Mouse (Mus musculus): ENCODE data around the gene Elp6. TPM values are rescaled to one million over a fixed set of nuclear protein-coding genes. Genes with fewer than 3 reads are reported as not detected.
A peak's percentile ranks its signal among the peaks of the same experiment; 100 is the strongest.

Gene Elp6
- 14.1 and 16.5 TPM in 2 replicates for polyA plus RNA-seq (2016; fragmentation: Nextera tagmentation; extraction: Ambion mirVana)

DNA sequence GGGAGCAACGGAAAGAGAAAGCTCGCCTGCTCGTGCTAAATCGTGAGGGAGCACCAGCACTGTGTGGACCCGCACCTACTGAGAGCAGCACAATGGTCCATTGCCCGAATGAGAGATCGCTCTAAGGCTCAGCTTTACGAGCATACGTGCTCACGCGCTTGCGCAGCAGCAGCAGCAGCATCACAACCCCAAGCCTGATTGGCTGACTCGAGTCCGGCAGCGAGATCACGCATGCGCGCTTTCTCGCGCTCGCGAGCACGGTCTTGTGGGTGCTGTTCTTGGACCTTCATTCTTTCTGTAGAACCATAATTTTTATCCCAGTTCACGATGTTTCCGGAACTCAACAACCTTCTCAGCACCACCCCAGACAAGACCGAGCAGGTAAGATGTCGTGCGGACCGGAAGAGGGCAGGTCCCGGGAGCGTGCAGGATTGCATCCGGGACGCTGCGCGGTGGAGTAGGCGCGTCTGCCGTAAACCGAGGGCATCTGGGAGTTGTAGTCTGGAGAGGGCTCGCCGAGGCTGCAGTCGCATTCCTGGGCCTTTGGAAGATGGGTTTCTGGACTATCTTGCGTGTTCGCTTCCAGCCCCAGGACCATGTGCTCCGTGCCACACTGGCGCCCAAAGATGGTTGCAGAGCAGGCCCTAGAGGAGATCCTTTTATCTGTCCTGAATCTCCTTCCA is at the start of gene Elp6:
Gene Elp6 (plus strand): TSS at position 205 of the 683 bp plus-strand sequence.
- peak; percentile 97 for ATAC-seq
- H3K4me1 ChIP-seq, result peaks cover 32% of the 10 kb centered on the region
- no peaks in the 10 kb centered on the region for H3K27me3 ChIP-seq (replicated peaks)
- peak within 1 kb of the TSS; percentile 88 for H3K4me2 ChIP-seq
- peak within 1 kb of the TSS; percentile 84 for H3K27ac ChIP-seq
- peaks cover 12% of the 10 kb centered on the region; the same call in 1 of the 2 replicates for H3K9me3 ChIP-seq (replicated peaks)
- peak within 1 kb of the TSS; percentile 78 for H3K9ac ChIP-seq
- WGBS (ENCODE audit: insufficient replicate concordance), result under 1% methylated on average over 46 of the region's 46 CpGs
- peak within 1 kb of the TSS; percentile 71 for H3K4me3 ChIP-seq
- peaks cover 6% of the 10 kb centered on the region for H3K36me3 ChIP-seq

DNA sequence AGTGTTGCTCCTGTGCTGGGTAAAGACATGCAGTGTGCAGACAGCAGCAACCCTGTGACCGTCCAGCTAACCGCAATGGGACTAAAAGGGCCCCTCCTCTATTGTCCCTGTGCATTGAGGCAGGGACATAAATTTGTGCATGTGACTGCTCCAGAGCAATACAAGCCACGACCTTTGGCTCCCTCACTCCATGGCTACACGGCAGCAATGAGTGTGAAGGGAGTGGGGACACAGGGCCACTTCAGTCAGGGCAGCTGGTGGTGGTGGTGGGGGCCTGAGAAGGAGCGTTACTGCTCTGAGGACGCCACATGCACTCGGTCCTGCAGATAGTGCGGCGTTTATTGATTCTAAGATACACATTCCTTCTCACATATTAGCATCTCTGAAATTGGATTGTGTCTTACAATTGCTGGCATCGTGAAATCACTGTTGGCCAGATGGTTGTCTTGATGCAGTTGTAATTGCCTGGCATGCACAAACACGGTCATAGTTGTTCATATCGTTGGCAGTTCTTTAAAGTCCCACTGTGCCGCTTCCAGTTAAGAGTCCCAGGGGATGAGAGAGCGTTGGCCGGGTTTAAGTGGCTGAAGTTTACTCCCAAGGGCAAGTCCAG is 49.5 kb upstream of the Elp6 start:
- no peak overlapping the region for H3K4me3 ChIP-seq
- H3K27ac ChIP-seq, result no peak overlapping the region
- WGBS (ENCODE audit: insufficient replicate concordance), result 69% methylated on average over 15 of the region's 15 CpGs
- no peak overlapping the region for H3K9ac ChIP-seq
- H3K4me1 ChIP-seq, result no peaks in the 10 kb centered on the region
- no peaks in the 10 kb centered on the region for H3K9me3 ChIP-seq (replicated peaks)
- peaks cover 10% of the 10 kb centered on the region for H3K27me3 ChIP-seq (replicated peaks)
- H3K4me2 ChIP-seq, result no peak overlapping the region
- H3K36me3 ChIP-seq, result no peaks in the 10 kb centered on the region
- no peak for ATAC-seq

DNA sequence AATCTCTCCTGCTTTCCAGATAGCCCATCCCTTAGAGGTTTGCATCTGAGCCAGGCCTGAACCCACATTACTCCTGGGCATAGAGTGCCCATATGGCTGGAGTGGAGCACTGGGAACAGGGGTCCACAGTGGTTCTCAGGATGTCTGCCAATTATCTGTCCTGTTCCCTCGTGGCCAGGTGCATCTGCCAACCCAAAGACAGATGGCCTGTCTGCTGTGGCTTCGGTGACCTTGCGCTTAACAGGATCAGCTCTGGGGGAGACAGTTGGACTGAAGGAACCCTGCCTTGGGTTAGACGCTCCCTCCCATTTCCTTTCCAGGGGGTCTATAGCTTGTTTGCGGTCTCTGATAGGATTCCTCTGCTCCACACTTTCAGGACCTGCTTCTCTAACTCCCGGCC is 46.3 kb upstream of the Elp6 start:
- Histone ChIP-seq H3K4me2 (no peak overlapping the region), H3K36me3 (no peaks in the 10 kb centered on the region), H3K4me3 (no peak overlapping the region), H3K9ac (no peak overlapping the region), H3K4me1 (no peaks in the 10 kb centered on the region), H3K9me3 (replicated peaks) (no peaks in the 10 kb centered on the region), H3K27ac (no peak overlapping the region), H3K27me3 (replicated peaks) (peaks cover 10% of the 10 kb centered on the region; the same call in 1 of the 2 replicates)
- 52% methylated on average over 6 of the region's 6 CpGs for WGBS (ENCODE audit: insufficient replicate concordance)
- no peak for ATAC-seq

DNA sequence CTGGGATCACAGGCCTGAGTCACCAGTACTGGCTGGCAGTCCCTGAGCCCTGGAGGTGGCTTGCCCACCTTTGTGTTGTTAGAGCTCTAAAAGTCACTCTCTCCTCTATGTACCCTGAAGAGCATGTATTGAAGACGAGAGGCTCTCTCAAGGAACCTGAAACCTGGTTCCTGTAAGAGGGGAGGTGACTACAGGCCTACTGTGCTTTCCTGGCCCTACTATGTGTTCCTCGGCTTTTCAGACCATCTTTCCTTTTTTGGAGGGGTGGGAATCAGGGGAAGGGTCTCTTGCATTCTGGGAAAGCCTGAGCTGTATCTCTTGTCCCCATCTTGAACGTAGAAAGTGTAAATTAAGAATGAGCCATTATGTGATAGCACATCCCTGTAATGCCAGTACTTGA is 45.9 kb upstream of the Elp6 start:
- WGBS (ENCODE audit: insufficient replicate concordance), result 44% methylated on average over 3 of the region's 3 CpGs
- Histone ChIP-seq H3K27ac (no peak overlapping the region), H3K4me3 (no peak overlapping the region), H3K4me2 (no peak overlapping the region), H3K27me3 (replicated peaks) (peaks cover 10% of the 10 kb centered on the region; the same call in 1 of the 2 replicates), H3K9me3 (replicated peaks) (no peaks in the 10 kb centered on the region), H3K4me1 (no peaks in the 10 kb centered on the region), H3K9ac (no peak overlapping the region), H3K36me3 (no peaks in the 10 kb centered on the region)
- ATAC-seq, result no peak

DNA sequence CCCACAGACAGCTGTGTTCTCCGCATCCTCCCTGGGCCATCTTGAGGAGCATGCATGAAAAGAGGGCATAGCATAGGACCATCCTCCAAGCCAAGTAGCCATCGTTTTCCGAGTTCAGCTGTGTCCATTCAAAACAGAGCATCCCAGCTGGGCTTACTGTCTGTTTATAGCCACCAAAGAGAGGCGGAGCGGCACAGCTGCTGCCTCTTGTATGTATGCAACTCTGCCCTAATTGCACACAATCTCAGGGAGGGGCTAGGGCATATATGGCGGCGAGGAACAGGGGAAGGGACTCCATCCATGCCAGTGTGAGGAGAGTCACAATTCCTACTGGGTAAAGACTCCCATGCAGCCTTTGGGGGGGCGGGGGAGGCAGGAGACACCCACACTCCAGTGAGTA is 41.8 kb upstream of the Elp6 start:
- H3K4me1 ChIP-seq, result no peaks in the 10 kb centered on the region
- H3K9ac ChIP-seq, result no peak overlapping the region
- no peaks in the 10 kb centered on the region; the same call in 1 of the 2 replicates for H3K27me3 ChIP-seq (replicated peaks)
- no peak for ATAC-seq
- 63% methylated on average over 8 of the region's 8 CpGs for WGBS (ENCODE audit: insufficient replicate concordance)
- no peak overlapping the region for H3K27ac ChIP-seq
- no peak overlapping the region for H3K4me2 ChIP-seq
- H3K4me3 ChIP-seq, result no peak overlapping the region
- no peaks in the 10 kb centered on the region for H3K9me3 ChIP-seq (replicated peaks)
- no peaks in the 10 kb centered on the region for H3K36me3 ChIP-seq

DNA sequence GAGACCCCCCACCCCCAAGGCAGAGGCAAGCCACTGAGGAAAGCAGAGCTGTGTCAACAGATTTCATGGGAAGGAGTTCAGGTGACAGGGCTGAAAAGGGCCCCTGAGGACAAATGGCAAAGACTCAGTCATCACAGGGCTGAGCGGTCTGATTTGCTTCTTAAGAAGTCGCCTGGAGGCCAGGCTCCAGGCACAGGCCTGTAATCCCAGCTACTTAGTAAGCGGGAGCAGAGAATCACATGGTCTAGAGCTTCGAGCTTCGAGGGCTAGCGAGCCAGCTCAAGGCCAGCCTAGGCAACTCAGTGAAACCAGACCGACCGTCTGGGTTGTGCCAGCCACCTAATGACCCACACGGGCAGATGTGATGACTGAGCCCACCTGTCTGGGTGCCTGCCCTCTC is 40.0 kb upstream of the Elp6 start:
- Histone ChIP-seq H3K4me2 (no peak overlapping the region), H3K9me3 (replicated peaks) (no peaks in the 10 kb centered on the region), H3K9ac (no peak overlapping the region), H3K27ac (no peak overlapping the region), H3K4me1 (no peaks in the 10 kb centered on the region), H3K36me3 (no peaks in the 10 kb centered on the region), H3K4me3 (no peak overlapping the region), H3K27me3 (replicated peaks) (no peaks in the 10 kb centered on the region)
- 74% methylated on average over 9 of the region's 9 CpGs for WGBS (ENCODE audit: insufficient replicate concordance)
- no peak for ATAC-seq

DNA sequence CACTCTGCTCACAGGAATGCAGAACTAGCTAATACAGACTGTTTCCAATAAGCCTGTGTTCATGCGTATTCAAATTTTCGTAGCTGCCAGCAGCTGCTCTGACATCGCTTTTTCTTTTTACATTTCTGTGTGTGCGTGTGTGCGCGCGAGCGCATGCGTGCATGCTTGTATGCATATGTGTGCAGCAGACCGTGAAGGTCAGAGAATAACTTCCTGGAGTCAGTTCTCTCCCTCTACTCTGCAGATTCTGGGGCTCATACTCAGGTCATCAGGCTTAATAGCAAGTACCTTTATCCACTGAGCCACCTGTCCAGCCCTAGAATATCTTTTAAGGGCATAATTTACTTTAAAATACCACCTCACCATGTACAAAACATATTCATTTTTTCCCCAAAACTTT is 36.6 kb upstream of the Elp6 start:
- no peaks in the 10 kb centered on the region for H3K27me3 ChIP-seq (replicated peaks)
- H3K4me3 ChIP-seq, result no peak overlapping the region
- ATAC-seq, result no peak
- no peaks in the 10 kb centered on the region for H3K4me1 ChIP-seq
- H3K4me2 ChIP-seq, result no peak overlapping the region
- H3K9ac ChIP-seq, result no peak overlapping the region
- no peak overlapping the region for H3K27ac ChIP-seq
- WGBS (ENCODE audit: insufficient replicate concordance), result 82% methylated on average over 10 of the region's 10 CpGs
- no peaks in the 10 kb centered on the region for H3K36me3 ChIP-seq
- no peaks in the 10 kb centered on the region for H3K9me3 ChIP-seq (replicated peaks)

DNA sequence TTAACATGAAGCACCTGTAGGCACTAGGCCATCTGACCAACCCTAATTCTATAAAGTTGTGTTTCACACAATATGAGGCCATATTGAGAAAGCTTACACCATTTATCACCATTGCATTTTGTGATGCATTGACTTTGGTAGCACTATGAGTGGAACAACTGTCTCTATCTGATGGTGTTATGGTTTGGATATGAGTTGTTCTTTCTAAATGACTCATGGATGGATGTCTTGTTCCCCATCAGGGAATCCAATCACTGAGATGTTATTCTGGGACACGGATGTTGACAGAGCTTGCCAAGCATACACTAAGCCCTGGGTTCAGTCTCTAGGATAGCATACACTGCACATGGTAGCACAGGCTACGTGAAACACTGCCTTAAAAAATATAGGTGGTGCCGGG is 32.6 kb upstream of the Elp6 start:
- Histone ChIP-seq H3K9me3 (replicated peaks) (no peaks in the 10 kb centered on the region), H3K27ac (no peak overlapping the region), H3K36me3 (no peaks in the 10 kb centered on the region), H3K27me3 (replicated peaks) (no peaks in the 10 kb centered on the region), H3K9ac (no peak overlapping the region), H3K4me2 (no peak overlapping the region), H3K4me1 (no peaks in the 10 kb centered on the region), H3K4me3 (no peak overlapping the region)
- ATAC-seq, result no peak
- 67% methylated on average over 3 of the region's 3 CpGs for WGBS (ENCODE audit: insufficient replicate concordance)

DNA sequence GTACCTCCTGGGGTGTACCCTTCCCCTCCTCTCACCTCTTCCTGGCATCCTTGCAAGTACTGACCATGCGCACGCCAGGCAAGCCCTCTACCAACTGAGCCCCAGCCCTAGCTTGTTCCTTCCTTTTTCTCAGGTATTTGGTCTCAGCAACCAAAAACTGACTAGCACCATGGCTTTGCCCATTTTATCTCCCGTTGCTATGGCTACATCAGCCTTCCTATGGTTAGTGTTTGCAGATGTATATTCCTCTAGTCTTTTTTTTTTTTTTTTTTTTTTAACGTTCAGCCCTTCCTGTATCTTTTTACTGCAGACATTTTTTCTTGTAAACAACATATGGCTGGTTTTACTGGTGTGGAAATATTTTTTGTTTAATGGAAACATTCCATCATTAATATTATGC is 31.5 kb upstream of the Elp6 start:
- no peak overlapping the region for H3K9ac ChIP-seq
- no peaks in the 10 kb centered on the region for H3K4me1 ChIP-seq
- H3K36me3 ChIP-seq, result no peaks in the 10 kb centered on the region
- no peak overlapping the region for H3K4me2 ChIP-seq
- H3K4me3 ChIP-seq, result no peak overlapping the region
- WGBS (ENCODE audit: insufficient replicate concordance), result 55% methylated on average over 4 of the region's 4 CpGs
- H3K27me3 ChIP-seq (replicated peaks), result no peaks in the 10 kb centered on the region
- no peak for ATAC-seq
- H3K27ac ChIP-seq, result no peak overlapping the region
- H3K9me3 ChIP-seq (replicated peaks), result no peaks in the 10 kb centered on the region

DNA sequence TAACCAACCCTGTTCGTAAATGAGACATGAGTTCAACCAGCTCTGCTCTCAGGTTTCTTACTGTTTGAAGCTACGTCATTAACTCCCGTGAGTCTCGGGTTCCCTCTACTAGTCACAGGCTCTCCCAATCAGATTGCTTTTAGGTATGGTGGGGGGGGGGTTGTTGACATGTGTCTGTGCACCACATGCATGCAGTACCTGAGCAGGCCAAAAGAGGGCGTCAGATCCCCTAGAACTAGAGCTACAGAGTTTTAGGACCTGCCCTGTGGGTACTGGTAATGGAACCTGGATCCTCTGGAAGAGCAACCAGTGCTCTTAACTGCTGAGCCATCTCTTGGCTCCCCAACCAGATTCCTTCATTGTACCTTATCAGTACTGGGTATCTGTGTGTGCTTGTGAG is 29.1 kb upstream of the Elp6 start:
- H3K9ac ChIP-seq, result no peak overlapping the region
- no peaks in the 10 kb centered on the region for H3K36me3 ChIP-seq
- H3K27ac ChIP-seq, result no peak overlapping the region
- 58% methylated on average over 5 of the region's 5 CpGs for WGBS (ENCODE audit: insufficient replicate concordance)
- no peak for ATAC-seq
- H3K9me3 ChIP-seq (replicated peaks), result no peaks in the 10 kb centered on the region
- H3K4me1 ChIP-seq, result no peaks in the 10 kb centered on the region
- H3K4me2 ChIP-seq, result no peak overlapping the region
- H3K27me3 ChIP-seq (replicated peaks), result no peaks in the 10 kb centered on the region
- H3K4me3 ChIP-seq, result no peak overlapping the region

DNA sequence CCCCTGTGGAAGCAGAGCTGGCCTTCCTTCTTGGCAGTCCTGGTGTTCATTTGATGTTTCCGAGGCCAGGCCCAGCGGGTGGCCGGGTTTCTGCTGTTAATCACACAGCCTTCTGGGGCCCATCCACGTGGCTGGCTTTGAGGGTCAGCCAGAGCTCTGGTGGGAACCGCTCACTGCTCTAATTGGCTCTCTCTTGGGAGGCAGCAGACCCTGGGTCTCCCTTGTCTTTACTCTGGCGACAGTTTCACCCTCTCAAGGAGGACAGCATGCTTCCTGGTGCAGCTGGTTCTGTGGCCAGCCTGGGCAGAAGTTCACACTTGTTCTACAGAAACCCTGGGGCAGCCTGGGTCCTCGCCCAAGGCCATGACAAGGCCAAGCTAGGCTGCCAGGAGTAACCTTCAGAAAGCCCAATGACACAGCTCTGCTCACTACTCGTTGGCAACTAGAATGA is 27.5 kb upstream of the Elp6 start:
- ATAC-seq, result no peak
- H3K4me2 ChIP-seq, result no peak overlapping the region
- no peaks in the 10 kb centered on the region for H3K4me1 ChIP-seq
- no peak overlapping the region for H3K9ac ChIP-seq
- no peak overlapping the region for H3K4me3 ChIP-seq
- no peaks in the 10 kb centered on the region for H3K36me3 ChIP-seq
- no peaks in the 10 kb centered on the region for H3K27me3 ChIP-seq (replicated peaks)
- H3K27ac ChIP-seq, result no peak overlapping the region
- H3K9me3 ChIP-seq (replicated peaks), result no peaks in the 10 kb centered on the region
- 51% methylated on average over 8 of the region's 8 CpGs for WGBS (ENCODE audit: insufficient replicate concordance)

DNA sequence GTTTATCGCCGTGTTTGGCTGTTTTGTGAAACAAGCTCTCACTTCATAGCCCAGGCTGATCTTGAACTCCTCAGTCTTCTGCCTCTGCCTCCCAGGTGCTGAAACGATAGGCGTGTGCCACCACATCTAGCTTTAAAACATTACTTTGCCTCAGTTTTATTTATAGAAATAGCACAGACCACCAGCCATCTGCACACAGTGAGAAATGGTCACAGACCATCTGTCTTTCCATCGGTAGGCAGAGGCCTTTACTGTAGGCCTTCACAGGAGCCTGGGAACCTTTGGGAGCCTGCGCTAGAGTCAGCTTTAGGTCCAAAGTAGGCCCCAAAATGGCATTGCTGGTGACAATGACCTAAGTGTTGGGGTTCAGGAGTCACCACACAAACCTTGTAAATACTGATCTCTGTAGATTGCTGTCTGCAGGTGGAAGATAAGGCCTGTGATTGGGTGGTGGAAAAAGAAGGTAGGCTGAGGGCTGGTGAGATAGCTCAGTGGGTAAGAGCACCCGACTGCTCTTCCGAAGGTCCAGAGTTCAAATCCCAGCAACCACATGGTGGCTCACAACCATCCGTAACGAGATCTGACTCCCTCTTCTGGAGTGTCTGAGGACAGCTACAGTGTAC is 20.8 kb upstream of the Elp6 start:
- H3K4me3 ChIP-seq, result no peak overlapping the region
- H3K9me3 ChIP-seq (replicated peaks), result no peaks in the 10 kb centered on the region
- H3K27me3 ChIP-seq (replicated peaks), result no peaks in the 10 kb centered on the region
- no peak overlapping the region for H3K9ac ChIP-seq
- H3K4me2 ChIP-seq, result no peak overlapping the region
- no peak for ATAC-seq
- H3K27ac ChIP-seq, result no peak overlapping the region
- H3K4me1 ChIP-seq, result no peaks in the 10 kb centered on the region
- H3K36me3 ChIP-seq, result no peaks in the 10 kb centered on the region
- 77% methylated on average over 10 of the region's 10 CpGs for WGBS (ENCODE audit: insufficient replicate concordance)

Data from liver, embryonic 12.5 days (tissue).